Mouse (Mus musculus) cerebellum, adult 2 months (tissue): ENCODE data around the gene Clec18a.
"Not testable (repeated sequence)": the region's sequence is repeated elsewhere in the genome, so short reads cannot be mapped to it uniquely, and the experiment has no call there.

Experiments used
- CTCF ChIP-seq: fragments of 200-500 bp; IDR thresholded peaks from 2 replicates; pipeline ENCODE4 v1.5.1; 2011; ENCODE audit warnings: low read depth, mild to moderate bottlenecking, control low read depth, low read length, moderate library complexity, borderline replicate concordance; ENCODE audit not compliant: insufficient read depth
- POLR2A ChIP-seq: fragments of 200-500 bp; IDR thresholded peaks from 2 replicates; pipeline ENCODE4 v1.6.1; 2011; ENCODE audit warnings: low read length, control low read depth, borderline replicate concordance; ENCODE audit not compliant: insufficient read depth

DNA sequence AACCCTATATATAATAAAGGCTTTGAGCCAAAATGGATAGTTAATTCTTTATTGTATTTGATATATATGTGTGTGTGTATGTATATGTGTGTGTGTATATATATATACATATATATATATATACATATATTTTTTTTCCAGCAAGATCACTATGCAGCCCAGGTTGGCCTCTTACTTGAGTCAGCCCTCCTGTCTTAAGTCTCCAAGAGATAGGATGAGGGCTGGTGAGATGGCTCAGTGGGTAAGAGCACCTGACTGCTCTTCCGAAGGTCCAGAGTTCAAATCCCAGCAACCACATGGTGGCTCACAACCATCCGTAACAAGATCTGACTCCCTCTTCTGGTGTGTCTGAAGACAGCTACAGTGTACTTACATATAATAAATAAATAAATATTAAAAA is 65.6 kb downstream of the Clec18a start:
- TF ChIP-seq CTCF, POLR2A: not testable (repeated sequence)
